Mouse (Mus musculus): ENCODE results near the gene Phpt1.

Gene Phpt1

GRCm38 (mm10) chr2:25556296-25556695, 18.7 kb downstream of the Phpt1 start:
- no peak for TF ChIP-seq GATA4 (IDR thresholded peaks at IDR 0.05; ENCODE audit: insufficient replicate concordance, low read length)

- TF ChIP-seq GATA4 (IDR thresholded peaks at IDR 0.05; ENCODE audit: insufficient replicate concordance, low read length), result no peak
These were observed 23.8 kb downstream of the Phpt1 start for GRCm38 (mm10) chr2:25551186-25551585.

- TF ChIP-seq GATA4 (IDR thresholded peaks at IDR 0.05; ENCODE audit: insufficient replicate concordance, low read length), result no peak
These were observed 25.7 kb downstream of the Phpt1 start for GRCm38 (mm10) chr2:25549021-25549991.

GRCm38 (mm10) chr2:25546811-25547491, 28.1 kb downstream of the Phpt1 start, which contains the start of gene Traf2:
Traf2 (minus strand) TSS chr2:25546940.
- no peak; the same call in 1 of the 2 replicates for TF ChIP-seq GATA4 (IDR thresholded peaks at IDR 0.05; ENCODE audit: insufficient replicate concordance, low read length)

- no peak; the same call in 1 of the 2 replicates for TF ChIP-seq GATA4 (IDR thresholded peaks at IDR 0.05; ENCODE audit: insufficient replicate concordance, low read length)
These were observed 28.8 kb downstream of the Phpt1 start for GRCm38 (mm10) chr2:25545996-25546810.

GRCm38 (mm10) chr2:25541644-25542367, 33.2 kb downstream of the Phpt1 start:
- TF ChIP-seq GATA4 (IDR thresholded peaks at IDR 0.05; ENCODE audit: insufficient replicate concordance, low read length), result no peak

GRCm38 (mm10) chr2:25540541-25540948, 34.5 kb downstream of the Phpt1 start:
- no peak for TF ChIP-seq GATA4 (IDR thresholded peaks at IDR 0.05; ENCODE audit: insufficient replicate concordance, low read length)

- no peak for TF ChIP-seq GATA4 (IDR thresholded peaks at IDR 0.05; ENCODE audit: insufficient replicate concordance, low read length)
These were observed 38.5 kb downstream of the Phpt1 start for GRCm38 (mm10) chr2:25536531-25536930.

- TF ChIP-seq GATA4 (IDR thresholded peaks at IDR 0.05; ENCODE audit: insufficient replicate concordance, low read length), result no peak
These were observed 40.2 kb downstream of the Phpt1 start for GRCm38 (mm10) chr2:25534866-25535182.

GRCm38 (mm10) chr2:25534178-25534865, 40.7 kb downstream of the Phpt1 start:
- TF ChIP-seq GATA4 (IDR thresholded peaks at IDR 0.05; ENCODE audit: insufficient replicate concordance, low read length), result peak; percentile 63; the same call in 1 of the 2 replicates

- no peak for TF ChIP-seq GATA4 (IDR thresholded peaks at IDR 0.05; ENCODE audit: insufficient replicate concordance, low read length)
These were observed 41.3 kb downstream of the Phpt1 start for GRCm38 (mm10) chr2:25533707-25534106.

- no peak for TF ChIP-seq GATA4 (IDR thresholded peaks at IDR 0.05; ENCODE audit: insufficient replicate concordance, low read length)
These were observed 48.3 kb downstream of the Phpt1 start for GRCm38 (mm10) chr2:25526510-25527302.

Data from liver, adult (tissue).